Mouse (Mus musculus) ovary, postnatal 10 days (tissue): ENCODE data around the gene Dpf3.

Experiments
- DNase-seq: peaks from one replicate; pipeline ENCODE4 v3.0.0; 2022; ENCODE audit warnings: low spot score

The Dpf3 gene

GRCm38 (mm10) chr12:83338345-83338744, 149.2 kb downstream of the Dpf3 start:
- no peak for DNase-seq

GRCm38 (mm10) chr12:83337776-83338149, 149.8 kb downstream of the Dpf3 start:
- DNase-seq: no peak

- no peak for DNase-seq
Measured at GRCm38 (mm10) chr12:83337077-83337775, 150.3 kb downstream of the Dpf3 start.

GRCm38 (mm10) chr12:83330056-83330455, 157.5 kb downstream of the Dpf3 start:
- no peak for DNase-seq

GRCm38 (mm10) chr12:83328899-83329298, 158.6 kb downstream of the Dpf3 start:
- no peak for DNase-seq

GRCm38 (mm10) chr12:83328491-83328890, 159.0 kb downstream of the Dpf3 start:
- DNase-seq: no peak

- DNase-seq: no peak
Measured at GRCm38 (mm10) chr12:83327451-83327850, 160.1 kb downstream of the Dpf3 start.

- DNase-seq: no peak
Measured at GRCm38 (mm10) chr12:83320725-83321124, 166.8 kb downstream of the Dpf3 start.

- DNase-seq: no peak
Measured at GRCm38 (mm10) chr12:83317646-83318443, 169.7 kb downstream of the Dpf3 start.

GRCm38 (mm10) chr12:83314666-83315065, 172.8 kb downstream of the Dpf3 start:
- DNase-seq: no peak

- DNase-seq: no peak
Measured at GRCm38 (mm10) chr12:83312818-83313217, 174.7 kb downstream of the Dpf3 start.

GRCm38 (mm10) chr12:83310567-83310966, 176.9 kb downstream of the Dpf3 start:
- no peak for DNase-seq

- no peak for DNase-seq
Measured at GRCm38 (mm10) chr12:83309031-83309804, 178.3 kb downstream of the Dpf3 start.

- DNase-seq: no peak
Measured at GRCm38 (mm10) chr12:83308627-83309026, 178.9 kb downstream of the Dpf3 start.

- no peak for DNase-seq
Measured at GRCm38 (mm10) chr12:83303221-83303620, 184.3 kb downstream of the Dpf3 start.

GRCm38 (mm10) chr12:83302320-83303153, 185.0 kb downstream of the Dpf3 start:
- no peak for DNase-seq

- DNase-seq: no peak
Measured at GRCm38 (mm10) chr12:83301616-83302319, 185.7 kb downstream of the Dpf3 start.

GRCm38 (mm10) chr12:83298358-83298757, 189.2 kb downstream of the Dpf3 start:
- DNase-seq: no peak

- DNase-seq: no peak
Measured at GRCm38 (mm10) chr12:83295031-83295430, 192.5 kb downstream of the Dpf3 start.

GRCm38 (mm10) chr12:83291915-83292314, 195.6 kb downstream of the Dpf3 start:
- DNase-seq: no peak
